Mouse (Mus musculus): ENCODE results near the gene Chd6. TPM values are rescaled to one million over a fixed set of nuclear protein-coding genes. Genes with fewer than 3 reads are reported as not detected.

The Chd6 gene
- polyA plus RNA-seq, 1 experiment from 2014 or later = 31.0 TPM

DNA sequence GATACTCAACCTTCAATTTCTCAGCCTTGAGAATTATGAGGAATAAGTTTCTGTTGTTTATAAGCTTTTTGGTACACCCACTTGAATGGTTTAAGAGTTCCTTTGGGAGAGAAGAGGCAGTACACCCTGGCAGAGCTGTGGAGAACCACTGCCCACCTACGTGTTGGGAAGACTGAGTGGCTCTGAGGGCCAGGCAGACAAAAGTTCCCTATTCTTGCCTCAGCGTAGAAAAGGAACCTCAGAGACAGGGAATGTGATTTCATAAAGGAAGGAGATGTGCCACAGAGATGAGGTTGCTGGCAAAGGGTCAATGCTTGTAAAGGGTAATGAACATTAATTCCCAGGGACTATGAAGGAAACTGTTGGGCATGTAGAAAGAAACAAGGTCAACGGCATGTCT, 154.3 kb downstream of the Chd6 start:
- Histone ChIP-seq H3K4me3 (replicated peaks) (no peak overlapping the region), H3K27ac (replicated peaks) (no peak overlapping the region), H3K9ac (no peak overlapping the region), H3K27me3 (no peaks in the 10 kb centered on the region), H3K4me1 (peaks cover 33% of the 10 kb centered on the region), H3K9me3 (replicated peaks) (no peaks in the 10 kb centered on the region), H3K36me3 (peaks cover 78% of the 10 kb centered on the region), H3K4me2 (replicated peaks) (no peak overlapping the region)
- 88% methylated on average over 3 of the region's 3 CpGs for WGBS
- no peak for ATAC-seq (ENCODE audit: insufficient number of reproducible peaks, low FRiP score, low TSS enrichment, low read depth)

DNA sequence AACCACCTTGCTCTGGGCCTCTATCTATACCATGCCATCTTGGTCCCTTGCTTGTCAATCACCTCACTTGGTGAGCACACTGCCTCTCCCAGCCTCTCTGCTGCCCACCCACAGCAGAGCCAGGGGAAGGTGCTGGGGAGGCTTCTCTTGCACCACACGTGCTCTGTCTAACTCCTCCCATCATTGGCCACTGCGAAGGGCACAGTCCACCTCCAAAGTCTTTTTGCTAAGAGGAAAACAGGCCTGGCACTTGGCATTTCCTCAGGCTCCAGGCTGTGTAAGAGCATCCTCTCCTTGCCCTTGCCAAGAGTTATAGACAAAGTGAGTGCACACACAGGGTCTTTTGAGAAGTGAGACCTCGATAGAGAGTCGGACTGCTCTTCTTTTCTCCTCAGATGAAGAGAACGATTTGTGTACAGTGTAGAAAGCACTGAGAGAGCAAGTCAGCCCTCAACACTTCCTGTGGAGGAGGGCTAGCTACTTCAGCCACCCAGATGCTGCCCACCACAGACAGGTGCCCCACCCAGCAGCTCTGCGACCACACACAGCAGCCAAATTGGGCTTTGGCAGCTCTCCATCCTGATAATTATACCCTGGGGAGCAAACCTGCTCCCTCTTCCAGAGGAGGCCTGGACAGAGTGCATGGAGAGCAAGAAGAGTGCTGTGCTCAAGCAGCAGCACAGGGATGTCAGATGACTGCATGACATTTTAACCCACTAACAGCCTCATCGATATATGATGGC, 155.6 kb downstream of the Chd6 start:
- WGBS = 66% methylated on average over 7 of the region's 7 CpGs
- Histone ChIP-seq H3K4me1 (peaks cover 35% of the 10 kb centered on the region), H3K9ac (no peak overlapping the region), H3K4me3 (replicated peaks) (no peak overlapping the region), H3K27me3 (no peaks in the 10 kb centered on the region), H3K36me3 (peaks cover 81% of the 10 kb centered on the region), H3K27ac (replicated peaks) (peak overlapping the region; percentile 30; the same call in 1 of the 2 replicates), H3K4me2 (replicated peaks) (no peak overlapping the region), H3K9me3 (replicated peaks) (no peaks in the 10 kb centered on the region)
- ATAC-seq (ENCODE audit: insufficient number of reproducible peaks, low FRiP score, low TSS enrichment, low read depth) = peak; percentile 71

DNA sequence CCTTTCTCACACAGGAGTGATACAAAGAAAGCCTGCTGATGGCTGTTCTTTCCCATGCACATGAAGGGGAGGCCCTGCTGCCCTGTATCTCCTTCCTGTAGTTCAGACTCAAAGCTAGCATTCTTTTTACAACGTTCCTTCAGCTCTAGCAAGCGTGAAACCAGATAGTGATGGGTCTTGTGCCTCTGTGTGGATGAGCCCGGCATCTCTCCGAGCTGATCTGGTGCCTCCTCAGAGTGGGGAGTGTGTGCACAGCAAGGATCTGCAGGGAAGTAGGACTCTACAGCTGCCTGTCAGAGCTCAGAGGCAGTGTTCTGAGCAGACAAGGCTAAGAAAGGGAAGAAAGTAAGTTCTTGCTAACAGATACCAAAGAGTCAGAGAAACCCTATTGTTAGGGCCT, 157.3 kb downstream of the Chd6 start:
- no peak for ATAC-seq (ENCODE audit: insufficient number of reproducible peaks, low FRiP score, low TSS enrichment, low read depth)
- Histone ChIP-seq H3K9ac (no peak overlapping the region), H3K4me3 (replicated peaks) (no peak overlapping the region), H3K27me3 (no peaks in the 10 kb centered on the region), H3K4me2 (replicated peaks) (no peak overlapping the region), H3K9me3 (replicated peaks) (no peaks in the 10 kb centered on the region), H3K4me1 (peaks cover 35% of the 10 kb centered on the region), H3K36me3 (peaks cover 76% of the 10 kb centered on the region), H3K27ac (replicated peaks) (no peak overlapping the region)
- WGBS = 69% methylated on average over 4 of the region's 4 CpGs

DNA sequence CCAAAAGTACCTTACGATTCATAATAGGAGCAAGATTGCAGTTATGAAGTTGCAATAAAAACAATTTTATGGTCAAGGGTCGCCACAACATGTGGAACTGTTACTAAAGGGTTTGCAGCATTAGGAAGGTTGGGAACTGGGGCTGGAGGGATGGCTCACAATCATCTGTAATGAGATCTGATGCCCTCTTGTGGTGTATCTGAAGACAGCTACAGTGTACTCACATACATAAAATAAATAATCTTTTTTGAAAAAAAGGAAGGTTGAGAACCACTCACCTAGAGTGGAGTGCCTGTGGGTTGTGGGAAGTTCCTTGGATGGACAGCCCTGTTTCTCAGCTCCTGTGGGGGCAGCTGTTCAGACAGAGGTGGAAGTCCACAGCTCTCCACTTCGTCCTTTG, 166.4 kb downstream of the Chd6 start:
- Histone ChIP-seq H3K4me1 (peaks cover 27% of the 10 kb centered on the region), H3K27me3 (no peaks in the 10 kb centered on the region), H3K4me2 (replicated peaks) (no peak overlapping the region), H3K9ac (no peak overlapping the region), H3K27ac (replicated peaks) (no peak overlapping the region), H3K36me3 (peaks cover 14% of the 10 kb centered on the region; the same call in 1 of the 2 replicates), H3K9me3 (replicated peaks) (no peaks in the 10 kb centered on the region), H3K4me3 (replicated peaks) (no peak overlapping the region)
- WGBS = 48% methylated on average over 3 of the region's 3 CpGs
- ATAC-seq (ENCODE audit: insufficient number of reproducible peaks, low FRiP score, low TSS enrichment, low read depth) = no peak

DNA sequence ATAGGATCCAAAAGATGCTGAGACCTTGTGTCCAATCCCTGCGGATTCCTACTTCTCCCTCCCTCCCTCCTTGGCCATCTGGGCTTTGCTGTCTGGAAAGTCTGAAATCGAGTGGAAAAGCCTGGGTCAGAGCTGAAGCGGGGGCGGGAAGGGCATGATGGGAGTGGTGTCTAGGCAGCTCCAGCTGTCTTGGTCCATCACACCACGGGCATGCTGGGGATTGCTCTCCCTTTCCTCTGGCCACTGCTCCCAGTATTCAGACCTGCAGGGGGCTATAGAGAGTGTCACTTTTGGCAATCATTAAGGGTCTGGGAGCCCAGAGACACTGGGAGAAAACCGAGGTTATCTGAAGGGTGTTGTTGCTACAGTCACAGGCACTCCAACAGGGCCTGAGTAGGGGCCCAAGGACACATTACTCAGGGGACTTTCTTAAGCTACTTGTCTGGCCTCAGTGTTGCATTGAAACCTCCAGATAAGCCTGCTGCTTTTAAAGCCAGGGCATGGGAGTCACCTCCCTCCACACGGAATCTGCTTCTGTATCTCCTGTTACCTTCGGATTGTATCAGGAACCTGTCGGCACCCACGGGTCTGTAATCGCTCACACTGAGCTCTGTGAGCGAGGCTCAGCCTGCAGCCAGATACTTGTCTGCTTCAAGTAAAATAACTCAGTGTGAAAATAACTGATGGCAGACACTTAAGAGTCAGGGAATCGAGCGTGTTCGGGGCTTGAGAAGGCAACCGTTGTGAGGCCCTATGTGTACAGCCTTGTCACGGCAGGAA, 167.8 kb downstream of the Chd6 start:
- 59% methylated on average over 17 of the region's 17 CpGs for WGBS
- Histone ChIP-seq H3K9me3 (replicated peaks) (no peaks in the 10 kb centered on the region), H3K4me1 (peaks cover 27% of the 10 kb centered on the region), H3K36me3 (peaks cover 11% of the 10 kb centered on the region; the same call in 1 of the 2 replicates), H3K4me2 (replicated peaks) (no peak overlapping the region), H3K27ac (replicated peaks) (no peak overlapping the region), H3K9ac (no peak overlapping the region), H3K27me3 (no peaks in the 10 kb centered on the region), H3K4me3 (replicated peaks) (no peak overlapping the region)
- ATAC-seq (ENCODE audit: insufficient number of reproducible peaks, low FRiP score, low TSS enrichment, low read depth) = 0 out of 2 replicates have a peak, but pooled peaks have one; percentile 71

DNA sequence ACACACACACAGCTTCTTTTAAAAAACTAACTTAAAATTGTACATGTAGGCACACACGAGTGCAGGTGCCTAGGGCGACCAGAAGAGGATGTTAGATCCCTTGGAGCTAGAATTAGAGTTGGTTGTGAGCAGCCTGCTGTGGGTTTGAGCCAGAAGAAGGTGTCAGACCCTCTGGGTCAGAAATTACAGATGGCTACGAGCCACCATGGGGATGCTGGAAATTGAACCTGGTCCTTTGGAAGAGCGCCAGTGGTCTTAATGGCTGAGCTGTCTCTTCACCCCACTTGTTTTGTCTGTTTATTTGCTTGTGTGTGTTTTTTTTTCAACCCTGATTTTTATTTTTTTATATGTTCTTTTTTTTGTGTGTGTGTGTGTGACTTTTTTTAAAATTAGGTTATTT, 174.4 kb downstream of the Chd6 start:
- ATAC-seq (ENCODE audit: insufficient number of reproducible peaks, low FRiP score, low TSS enrichment, low read depth) = no peak
- Histone ChIP-seq H3K27ac (replicated peaks) (no peak overlapping the region), H3K4me1 (peaks cover 16% of the 10 kb centered on the region; the same call in 1 of the 2 replicates), H3K4me2 (replicated peaks) (no peak overlapping the region), H3K9ac (no peak overlapping the region), H3K9me3 (replicated peaks) (no peaks in the 10 kb centered on the region), H3K27me3 (no peaks in the 10 kb centered on the region), H3K4me3 (replicated peaks) (no peak overlapping the region), H3K36me3 (no peaks in the 10 kb centered on the region)
- WGBS = 75% methylated on average over 4 of the region's 4 CpGs

DNA sequence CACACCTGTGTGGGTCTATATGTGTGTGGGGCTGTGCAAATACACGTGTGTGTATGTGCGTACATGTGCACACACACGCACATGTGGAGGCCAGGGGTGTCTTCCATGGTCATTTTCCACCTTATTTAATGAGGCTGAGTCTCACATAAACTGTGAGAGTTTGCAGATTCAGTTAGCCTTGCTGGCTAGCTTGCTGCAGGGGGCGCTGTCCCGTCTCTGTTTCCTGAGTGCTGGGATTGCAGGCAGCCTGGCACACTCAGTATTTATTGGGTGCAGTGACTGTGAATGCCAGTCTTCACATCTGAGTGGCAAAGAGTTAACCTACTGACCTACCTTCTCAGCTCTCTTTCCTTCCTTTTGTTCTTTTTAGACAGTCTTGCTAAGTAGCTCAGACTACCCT, 175.0 kb downstream of the Chd6 start:
- H3K36me3 ChIP-seq = no peaks in the 10 kb centered on the region
- WGBS = 67% methylated on average over 5 of the region's 5 CpGs
- no peaks in the 10 kb centered on the region for H3K9me3 ChIP-seq (replicated peaks)
- no peak overlapping the region for H3K9ac ChIP-seq
- peaks cover 21% of the 10 kb centered on the region; the same call in 1 of the 2 replicates for H3K4me1 ChIP-seq
- ATAC-seq (ENCODE audit: insufficient number of reproducible peaks, low FRiP score, low TSS enrichment, low read depth) = no peak
- no peaks in the 10 kb centered on the region for H3K27me3 ChIP-seq
- H3K27ac ChIP-seq (replicated peaks) = no peak overlapping the region
- no peak overlapping the region for H3K4me3 ChIP-seq (replicated peaks)
- H3K4me2 ChIP-seq (replicated peaks) = no peak overlapping the region

DNA sequence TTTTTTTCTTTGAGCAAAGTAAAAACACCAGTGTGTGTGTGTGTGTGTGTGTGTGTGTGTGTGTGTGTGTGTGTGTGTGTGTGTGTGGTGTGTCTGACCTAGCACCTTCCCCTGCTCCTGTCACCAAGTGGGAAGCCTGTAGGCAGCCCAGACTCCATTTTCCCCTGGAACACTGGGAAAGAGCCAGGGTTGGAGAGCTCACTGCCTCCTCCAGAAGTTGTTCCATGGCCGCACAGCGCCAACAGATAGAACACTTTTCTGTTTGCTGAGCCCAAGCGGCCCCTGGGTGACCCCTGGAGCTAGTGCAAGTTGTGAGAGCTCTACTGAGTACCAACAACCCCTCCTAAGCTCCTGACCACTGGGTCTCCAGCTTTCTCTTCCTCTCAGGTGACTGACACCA, 175.9 kb downstream of the Chd6 start:
- Histone ChIP-seq H3K27me3 (no peaks in the 10 kb centered on the region), H3K36me3 (no peaks in the 10 kb centered on the region), H3K27ac (replicated peaks) (no peak overlapping the region), H3K9me3 (replicated peaks) (no peaks in the 10 kb centered on the region), H3K4me1 (peaks cover 21% of the 10 kb centered on the region; the same call in 1 of the 2 replicates), H3K4me3 (replicated peaks) (no peak overlapping the region), H3K9ac (no peak overlapping the region), H3K4me2 (replicated peaks) (no peak overlapping the region)
- 76% methylated on average over 3 of the region's 3 CpGs for WGBS
- ATAC-seq (ENCODE audit: insufficient number of reproducible peaks, low FRiP score, low TSS enrichment, low read depth) = no peak

DNA sequence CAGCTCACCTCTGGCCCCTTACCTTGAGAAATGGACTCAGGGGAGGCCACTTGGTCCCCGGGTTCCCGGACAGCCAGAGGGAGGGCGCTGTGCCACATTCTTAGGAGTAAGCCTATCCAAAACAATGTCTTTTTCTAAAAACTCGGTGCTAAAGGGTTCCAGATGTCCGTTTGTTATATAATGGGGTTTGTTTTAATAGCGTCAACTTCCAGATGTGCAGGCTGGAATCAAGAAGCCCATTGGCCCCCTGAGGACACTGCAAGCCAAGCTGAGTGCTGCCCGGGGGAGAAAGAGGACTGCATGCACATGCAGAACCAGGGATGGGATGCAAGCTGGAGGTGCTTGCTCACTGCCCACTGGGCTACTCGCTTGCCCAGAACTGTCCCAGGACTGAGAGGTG, 176.6 kb downstream of the Chd6 start:
- Histone ChIP-seq H3K9ac (no peak overlapping the region), H3K27me3 (no peaks in the 10 kb centered on the region), H3K27ac (replicated peaks) (peak overlapping the region; percentile 28; the same call in 1 of the 2 replicates), H3K4me2 (replicated peaks) (no peak overlapping the region), H3K4me3 (replicated peaks) (no peak overlapping the region), H3K9me3 (replicated peaks) (no peaks in the 10 kb centered on the region), H3K4me1 (peaks cover 21% of the 10 kb centered on the region; the same call in 1 of the 2 replicates), H3K36me3 (no peaks in the 10 kb centered on the region)
- ATAC-seq (ENCODE audit: insufficient number of reproducible peaks, low FRiP score, low TSS enrichment, low read depth) = peak; percentile 74
- WGBS = 28% methylated on average over 8 of the region's 8 CpGs

DNA sequence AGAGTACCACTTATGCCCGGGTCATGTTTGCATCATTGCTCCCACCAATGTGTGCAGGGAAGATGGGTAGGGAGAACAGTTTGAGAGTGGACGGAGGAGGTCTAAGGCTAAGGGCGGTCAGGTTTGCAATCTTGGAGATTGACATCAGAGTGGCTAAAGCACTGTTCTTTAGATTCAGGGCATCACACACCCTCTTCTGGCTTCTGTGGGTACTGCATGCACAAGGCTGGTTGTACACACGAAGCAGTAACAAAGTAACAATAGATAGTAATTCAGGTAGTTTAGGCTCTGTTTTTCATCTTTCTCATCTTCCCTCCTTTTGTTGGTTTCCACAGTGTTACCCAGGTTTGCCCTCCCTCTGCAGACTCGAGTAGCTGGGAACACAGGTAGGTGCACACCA, 177.5 kb downstream of the Chd6 start:
- Histone ChIP-seq H3K9me3 (replicated peaks) (no peaks in the 10 kb centered on the region), H3K4me3 (replicated peaks) (no peak overlapping the region), H3K36me3 (no peaks in the 10 kb centered on the region), H3K27ac (replicated peaks) (no peak overlapping the region), H3K27me3 (no peaks in the 10 kb centered on the region), H3K4me2 (replicated peaks) (no peak overlapping the region), H3K4me1 (peaks cover 21% of the 10 kb centered on the region; the same call in 1 of the 2 replicates), H3K9ac (no peak overlapping the region)
- WGBS = 92% methylated on average over 5 of the region's 5 CpGs
- ATAC-seq (ENCODE audit: insufficient number of reproducible peaks, low FRiP score, low TSS enrichment, low read depth) = no peak

DNA sequence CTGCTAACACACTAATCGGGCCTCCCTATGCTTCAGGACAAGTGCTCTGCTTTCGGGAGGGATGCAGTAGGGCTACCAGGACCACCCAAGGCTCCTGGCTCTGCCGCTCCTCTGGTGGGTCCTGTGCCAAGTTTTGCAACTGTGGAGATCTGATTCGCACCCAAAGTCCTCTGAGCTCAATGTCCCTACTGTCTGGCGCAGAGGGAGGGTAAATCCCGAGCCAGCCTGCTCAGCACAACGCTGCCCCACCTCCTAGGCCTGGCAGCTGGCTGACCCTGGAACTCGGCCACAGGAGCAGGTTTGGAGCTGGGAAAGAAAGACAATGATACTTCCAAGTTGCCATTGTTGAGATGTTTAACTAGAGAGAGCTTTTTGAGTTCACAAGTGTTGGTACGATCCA, 183.7 kb downstream of the Chd6 start:
- peak overlapping the region; percentile 39; the same call in 1 of the 2 replicates for H3K27ac ChIP-seq (replicated peaks)
- H3K36me3 ChIP-seq = no peaks in the 10 kb centered on the region
- ATAC-seq (ENCODE audit: insufficient number of reproducible peaks, low FRiP score, low TSS enrichment, low read depth) = 0 out of 2 replicates have a peak, but pooled peaks have one; percentile 44
- peaks cover 24% of the 10 kb centered on the region for H3K4me1 ChIP-seq
- no peak overlapping the region for H3K4me2 ChIP-seq (replicated peaks)
- no peak overlapping the region for H3K9ac ChIP-seq
- H3K27me3 ChIP-seq = no peaks in the 10 kb centered on the region
- 62% methylated on average over 9 of the region's 9 CpGs for WGBS
- no peak overlapping the region for H3K4me3 ChIP-seq (replicated peaks)
- H3K9me3 ChIP-seq (replicated peaks) = no peaks in the 10 kb centered on the region
